Mouse (Mus musculus): ENCODE data around the gene Cort.

The Cort gene

GRCm38 (mm10) chr4:149099369-149100017 lies 27.1 kb downstream of the Cort start, which contains the start of gene Pex14:
Pex14 (minus strand) TSS chr4:149099876.
- DNase-seq (ENCODE audit: low spot score in 2 of 2) = peak; percentile 91

- no peak for DNase-seq (ENCODE audit: low spot score in 2 of 2)
These were observed 28.0 kb downstream of the Cort start for GRCm38 (mm10) chr4:149098571-149098970.

GRCm38 (mm10) chr4:149097956-149098355 lies 28.6 kb downstream of the Cort start:
- DNase-seq (ENCODE audit: low spot score in 2 of 2) = no peak

- DNase-seq (ENCODE audit: low spot score in 2 of 2) = no peak
These were observed 35.2 kb downstream of the Cort start for GRCm38 (mm10) chr4:149091364-149091763.

GRCm38 (mm10) chr4:149085381-149085780 lies 41.2 kb downstream of the Cort start:
- no peak for DNase-seq (ENCODE audit: low spot score in 2 of 2)

GRCm38 (mm10) chr4:149081528-149081927 lies 45.0 kb downstream of the Cort start:
- DNase-seq (ENCODE audit: low spot score in 2 of 2) = peak; percentile 53 to 73

GRCm38 (mm10) chr4:149080111-149080510 lies 46.5 kb downstream of the Cort start:
- no peak for DNase-seq (ENCODE audit: low spot score in 2 of 2)

GRCm38 (mm10) chr4:149079629-149080028 lies 46.9 kb downstream of the Cort start:
- DNase-seq (ENCODE audit: low spot score in 2 of 2) = no peak

GRCm38 (mm10) chr4:149078261-149078660 lies 48.3 kb downstream of the Cort start:
- no peak for DNase-seq (ENCODE audit: low spot score in 2 of 2)

GRCm38 (mm10) chr4:149075871-149076575 lies 50.5 kb downstream of the Cort start:
- peak; percentile 60 to 75 for DNase-seq (ENCODE audit: low spot score in 2 of 2)

GRCm38 (mm10) chr4:149075073-149075472 lies 51.5 kb downstream of the Cort start:
- no peak for DNase-seq (ENCODE audit: low spot score in 2 of 2)

Data from heart, adult 9 months (tissue).